Mouse (Mus musculus) left cerebral cortex, adult 11 months (tissue): ENCODE measurements around the gene Ccr8.
A peak's percentile ranks its signal among the peaks of the same experiment; 100 is the strongest.

ENCODE experiments used
- DNase-seq: peaks from one replicate; pipeline ENCODE4 v3.0.0; 2022; ENCODE audit warnings: low spot score

Ccr8 gene

DNA sequence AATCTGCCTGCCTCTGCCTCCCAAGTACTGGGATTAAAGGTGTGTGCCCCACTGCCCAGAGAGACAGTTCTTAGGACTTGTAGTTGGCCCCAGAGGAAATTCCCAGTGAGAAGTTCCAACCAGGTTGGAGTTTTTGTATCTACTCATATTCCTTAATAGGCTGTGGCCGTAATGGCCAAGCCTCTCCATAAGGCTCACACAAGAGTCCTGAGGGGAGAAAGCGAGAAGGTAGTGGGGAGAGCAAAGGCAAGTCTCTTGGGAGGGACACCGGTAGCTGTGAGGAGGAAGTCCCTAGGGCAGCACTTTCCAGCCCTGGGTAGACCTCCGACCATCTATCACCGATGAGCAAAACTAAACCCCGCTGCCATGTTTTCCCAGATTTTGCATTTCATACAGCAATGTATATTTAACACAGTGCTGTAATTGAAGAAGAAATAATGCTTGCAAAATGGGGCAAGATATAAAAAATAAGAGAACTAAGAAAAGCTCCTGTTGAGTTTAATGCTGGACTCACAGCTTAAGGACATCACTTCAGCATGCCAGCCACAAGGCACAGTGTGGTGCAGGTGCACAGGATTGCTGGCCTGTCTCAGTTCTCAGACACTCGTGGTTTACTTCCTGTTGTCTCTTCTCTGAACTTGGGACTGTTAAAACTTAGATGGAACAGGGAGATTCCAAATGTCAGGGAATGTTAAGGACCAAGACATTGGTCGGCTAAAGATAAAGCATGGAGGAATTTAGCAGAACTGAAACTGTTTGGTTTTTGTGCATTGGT is 41.3 kb downstream of the Ccr8 start:
- DNase-seq, result no peak

DNA sequence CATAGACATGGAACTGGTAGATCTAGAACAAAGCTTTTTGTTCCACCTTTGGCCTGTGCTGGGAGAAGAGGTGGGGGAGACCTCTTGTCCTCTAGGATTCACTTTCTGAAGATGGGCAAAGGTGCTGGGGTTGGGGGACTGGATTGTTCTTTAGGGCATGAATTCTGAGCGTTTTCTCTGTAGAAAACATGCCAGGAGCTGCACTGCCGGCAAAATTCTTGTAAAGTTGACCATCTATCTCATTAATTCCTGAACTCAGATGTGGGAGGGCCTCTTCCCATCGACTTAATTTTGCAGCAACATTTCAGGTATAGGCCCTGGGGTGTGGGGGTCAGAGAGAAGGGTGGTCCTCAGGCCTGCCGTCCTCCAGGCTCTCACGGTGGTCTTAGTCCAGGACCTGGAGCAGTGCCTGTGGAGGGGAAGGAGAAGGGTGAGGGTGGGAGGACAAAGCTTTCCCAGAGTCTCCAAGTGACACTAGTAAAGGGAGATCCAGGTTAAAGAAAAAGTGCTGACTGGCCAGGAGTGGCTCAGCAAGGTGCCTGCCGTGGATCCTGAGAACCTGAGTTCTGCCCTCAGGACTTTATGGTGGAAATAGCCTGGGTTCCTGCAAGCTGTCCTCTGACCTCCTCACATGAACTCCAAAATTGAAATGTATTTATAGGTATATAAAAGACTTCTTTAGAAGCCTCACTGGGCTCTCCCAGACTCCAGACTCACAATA is 42.0 kb downstream of the Ccr8 start:
- DNase-seq, result no peak

DNA sequence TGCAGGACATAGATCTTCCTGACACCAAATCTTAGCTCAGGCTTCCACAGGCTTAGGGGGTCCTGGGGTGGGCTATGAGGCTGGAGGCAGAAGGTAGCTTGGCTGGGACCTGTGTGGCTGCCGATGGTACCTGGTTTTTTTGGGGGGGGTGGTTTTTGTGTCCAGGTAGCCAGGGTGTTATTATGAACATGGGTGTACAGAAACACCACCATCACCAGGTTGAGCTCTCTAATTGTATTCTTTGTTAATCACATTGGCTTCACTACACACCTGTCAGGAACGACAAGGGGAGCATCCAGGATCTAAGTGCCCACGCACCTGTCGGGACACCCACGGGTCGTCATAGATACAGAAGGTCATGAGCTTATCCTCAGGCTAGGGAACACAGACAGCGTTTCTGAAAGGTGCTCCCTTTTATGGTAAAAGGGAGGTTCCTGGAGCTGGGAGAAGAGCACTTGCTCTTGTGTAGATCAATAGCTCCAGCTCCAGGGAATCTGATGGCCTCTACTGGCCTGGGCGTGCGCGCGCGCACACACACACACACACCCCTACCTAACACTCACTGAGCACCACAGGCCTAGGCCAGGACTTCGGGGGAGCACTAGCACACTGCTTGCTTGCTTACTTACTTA is 42.7 kb downstream of the Ccr8 start:
- DNase-seq, result no peak

DNA sequence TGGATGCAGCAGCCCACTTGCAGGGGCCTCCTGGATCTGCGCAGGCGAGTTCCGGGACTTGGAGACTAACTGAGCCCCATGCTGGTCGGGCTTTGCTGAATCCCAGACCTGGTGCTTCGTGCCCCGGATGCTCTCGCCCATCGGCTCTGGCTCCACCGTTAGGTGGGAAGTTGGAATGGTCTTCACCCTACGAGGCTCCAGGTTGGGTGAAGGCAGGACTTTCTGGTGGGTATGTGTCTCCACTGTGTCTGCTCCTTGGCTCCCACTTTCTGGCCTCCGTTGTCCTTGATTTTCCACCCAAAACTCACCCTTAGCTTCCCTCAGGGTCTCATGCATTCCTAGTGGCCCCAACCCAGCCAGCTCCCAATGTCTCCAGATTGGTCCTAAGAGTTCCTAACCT is 43.5 kb downstream of the Ccr8 start:
- DNase-seq, result no peak

DNA sequence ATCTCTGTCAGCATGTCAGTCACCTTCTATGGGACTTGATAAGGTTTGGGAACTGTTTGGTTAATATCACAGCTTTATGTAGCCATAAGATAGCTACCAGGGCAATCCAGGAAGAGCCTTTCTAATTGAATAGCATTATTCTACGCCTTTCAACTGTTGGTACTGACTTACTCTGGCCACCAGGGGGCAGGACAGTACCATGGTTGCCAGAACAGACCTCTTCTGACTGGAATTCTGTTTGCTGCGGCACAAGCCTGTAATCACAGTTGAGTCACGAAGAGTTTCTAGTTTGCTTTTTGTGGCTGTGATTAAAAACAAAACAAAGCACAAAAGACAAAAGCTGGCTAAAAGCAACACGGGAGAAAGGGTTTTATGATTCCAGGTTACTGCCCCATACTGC is 48.7 kb downstream of the Ccr8 start:
- DNase-seq, result peak; percentile 49

DNA sequence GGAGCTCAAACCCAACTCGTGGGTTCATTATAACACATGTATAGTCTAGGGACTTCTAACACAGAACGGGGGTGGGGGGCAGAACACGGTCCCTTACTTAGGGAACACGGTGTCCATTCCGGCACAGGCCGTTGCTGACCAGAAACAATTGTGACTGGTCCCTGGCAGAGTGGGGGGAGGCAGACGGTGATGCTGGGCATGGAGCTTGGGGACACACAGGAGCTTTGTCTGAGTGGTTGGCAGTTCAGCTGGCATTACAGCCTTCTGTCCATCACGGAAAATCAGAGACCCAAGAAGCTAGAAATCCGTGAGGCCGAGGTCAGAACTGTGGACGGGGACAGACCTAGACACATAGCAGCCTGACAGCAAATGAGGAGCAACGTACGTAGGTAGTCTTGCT is 52.6 kb downstream of the Ccr8 start:
- peak; percentile 24 for DNase-seq
